Mouse (Mus musculus): ENCODE measurements at regions not wholly inside any gene's neighbourhood (a gene's known extent, or its start where the extent isn't known, plus 50 kb on each side); places are given as distances from the start of the nearest gene placed in this dataset.

- H3K9me3 ChIP-seq (replicated peaks; ENCODE audit: insufficient read depth, low read length) = no peaks in the 10 kb centered on the region
- DNase-seq (ENCODE audit: low read depth, low spot score) = no peak
- H3K27ac ChIP-seq (ENCODE audit: control insufficient read depth, low read depth, low read length) = no peak overlapping the region
- H3K9ac ChIP-seq (ENCODE audit: control insufficient read depth, low read depth, low read length, poor library complexity, severe bottlenecking) = no peak overlapping the region
- no peaks in the 10 kb centered on the region for H3K27me3 ChIP-seq (ENCODE audit: control insufficient read depth in 1 of 2, insufficient read depth in 2 of 2, low read length in 2 of 2)
- H3K36me3 ChIP-seq (ENCODE audit: control insufficient read depth in 1 of 2, insufficient read depth in 2 of 2, low read length in 2 of 2) = no peaks in the 10 kb centered on the region; a peak in 1 of 4 replicates
- H3K4me1 ChIP-seq (ENCODE audit: control insufficient read depth in 1 of 2, insufficient read depth in 2 of 2, low read length in 2 of 2) = no peaks in the 10 kb centered on the region
- H3K79me2 ChIP-seq (ENCODE audit: control insufficient read depth, insufficient read depth, low read length, poor library complexity) = no peaks in the 10 kb centered on the region
- no peak for TF ChIP-seq TCF12 (IDR thresholded peaks at IDR 0.05; ENCODE audit: low read depth, low read length)
- no peak for TF ChIP-seq MXI1 (IDR thresholded peaks at IDR 0.05; ENCODE audit: low read depth, low read length)
- no peak for TF ChIP-seq USF2 (IDR thresholded peaks at IDR 0.05; ENCODE audit: borderline replicate concordance in 1 of 2, insufficient read depth in 1 of 2, low read depth in 1 of 2, low read length in 2 of 2)
- TF ChIP-seq MAZ (IDR thresholded peaks at IDR 0.05; ENCODE audit: low read depth, low read length) = no peak
- no peak for TF ChIP-seq MYB (IDR thresholded peaks at IDR 0.05; ENCODE audit: low read depth, low read length)
- TF ChIP-seq GABPA (IDR thresholded peaks at IDR 0.05; ENCODE audit: low read depth, low read length) = no peak
- TF ChIP-seq USF1 (IDR thresholded peaks at IDR 0.05; ENCODE audit: low read depth, low read length) = no peak
- TF ChIP-seq HCFC1 (IDR thresholded peaks at IDR 0.05; ENCODE audit: low read depth, low read length) = no peak
- no peak for TF ChIP-seq MAFK (IDR thresholded peaks at IDR 0.05; ENCODE audit: borderline replicate concordance, low read depth, low read length)
- no peak for TF ChIP-seq POLR2A (IDR thresholded peaks at IDR 0.05; ENCODE audit: control insufficient read depth in 1 of 2, insufficient read depth in 1 of 2, low read depth in 1 of 2, low read length in 2 of 2, poor library complexity in 1 of 2)
- TF ChIP-seq KAT2A (conservative IDR thresholded peaks at IDR 0.05; ENCODE audit: low read depth, low read length) = no peak
- no peak for TF ChIP-seq ZKSCAN1 (IDR thresholded peaks at IDR 0.05; ENCODE audit: low read depth, low read length)
- no peak for TF ChIP-seq E2F4 (IDR thresholded peaks at IDR 0.05; ENCODE audit: borderline replicate concordance, low read depth, low read length)
- no peak for TF ChIP-seq JUND (IDR thresholded peaks at IDR 0.05; ENCODE audit: low read depth, low read length)
- no peak for TF ChIP-seq ZNF384 (IDR thresholded peaks at IDR 0.05; ENCODE audit: low read depth, low read length)
- no peak for TF ChIP-seq NELFE (IDR thresholded peaks at IDR 0.05; ENCODE audit: low read depth, low read length)
- TF ChIP-seq EP300 (IDR thresholded peaks at IDR 0.05; ENCODE audit: low read depth in 1 of 2, low read length in 2 of 2) = no peak
- no peak for TF ChIP-seq MAX (IDR thresholded peaks at IDR 0.05; ENCODE audit: low read length)
- H3K4me3 ChIP-seq (ENCODE audit: control insufficient read depth in 1 of 2, insufficient read depth in 1 of 2, low read depth in 2 of 2, low read length in 2 of 2) = no peak overlapping the region
These were observed 135.9 kb upstream of the Elac2 start for GRCm38 (mm10) chr11:64842775-64843530.

GRCm38 (mm10) chr11:64846577-64847147, 132.2 kb upstream of the Elac2 start:
- TF ChIP-seq ELF1 (IDR thresholded peaks at IDR 0.05; ENCODE audit: low read depth, low read length) = no peak
- no peak for TF ChIP-seq RCOR1 (IDR thresholded peaks at IDR 0.05; ENCODE audit: low read depth, low read length)
- no peak for TF ChIP-seq HCFC1 (IDR thresholded peaks at IDR 0.05; ENCODE audit: low read depth, low read length)
- no peak for TF ChIP-seq MAZ (IDR thresholded peaks at IDR 0.05; ENCODE audit: low read depth, low read length)
- TF ChIP-seq POLR2AphosphoS5 (IDR thresholded peaks at IDR 0.05; ENCODE audit: borderline replicate concordance, low read depth, low read length) = no peak
- TF ChIP-seq E2F4 (IDR thresholded peaks at IDR 0.05; ENCODE audit: borderline replicate concordance, low read depth, low read length) = no peak
- no peak for TF ChIP-seq POLR2AphosphoS2 (IDR thresholded peaks at IDR 0.05; ENCODE audit: low read length)
- no peak for TF ChIP-seq SIN3A (IDR thresholded peaks at IDR 0.05; ENCODE audit: low read length)
- TF ChIP-seq KAT2A (conservative IDR thresholded peaks at IDR 0.05; ENCODE audit: low read depth, low read length) = no peak
- no peak for TF ChIP-seq CHD2 (IDR thresholded peaks at IDR 0.05; ENCODE audit: low read length)
- TF ChIP-seq SMC3 (IDR thresholded peaks at IDR 0.05; ENCODE audit: low read depth, low read length) = no peak
- TF ChIP-seq JUND (IDR thresholded peaks at IDR 0.05; ENCODE audit: low read depth, low read length) = no peak
- no peak for TF ChIP-seq MXI1 (IDR thresholded peaks at IDR 0.05; ENCODE audit: low read depth, low read length)
- TF ChIP-seq NELFE (IDR thresholded peaks at IDR 0.05; ENCODE audit: low read depth, low read length) = no peak
- H3K9me3 ChIP-seq (replicated peaks; ENCODE audit: insufficient read depth, low read length) = no peaks in the 10 kb centered on the region
- DNase-seq (ENCODE audit: low read depth, low spot score) = no peak
- no peak overlapping the region for H3K9ac ChIP-seq (ENCODE audit: control insufficient read depth, low read depth, low read length, poor library complexity, severe bottlenecking)
- H3K79me2 ChIP-seq (ENCODE audit: control insufficient read depth, insufficient read depth, low read length, poor library complexity) = no peaks in the 10 kb centered on the region
- H3K4me3 ChIP-seq (ENCODE audit: control insufficient read depth in 1 of 2, insufficient read depth in 1 of 2, low read depth in 2 of 2, low read length in 2 of 2) = no peak overlapping the region
- H3K27me3 ChIP-seq (ENCODE audit: control insufficient read depth in 1 of 2, insufficient read depth in 2 of 2, low read length in 2 of 2) = no peaks in the 10 kb centered on the region
- H3K4me1 ChIP-seq (ENCODE audit: control insufficient read depth in 1 of 2, insufficient read depth in 2 of 2, low read length in 2 of 2) = no peaks in the 10 kb centered on the region
- H3K27ac ChIP-seq (ENCODE audit: control insufficient read depth, low read depth, low read length) = no peak overlapping the region
- H3K36me3 ChIP-seq (ENCODE audit: control insufficient read depth in 1 of 2, insufficient read depth in 2 of 2, low read length in 2 of 2) = no peaks in the 10 kb centered on the region

Measured in MEL (cell line).